ENCODE assay signal across 21 mouse cellular contexts in the genomic region with DNA sequence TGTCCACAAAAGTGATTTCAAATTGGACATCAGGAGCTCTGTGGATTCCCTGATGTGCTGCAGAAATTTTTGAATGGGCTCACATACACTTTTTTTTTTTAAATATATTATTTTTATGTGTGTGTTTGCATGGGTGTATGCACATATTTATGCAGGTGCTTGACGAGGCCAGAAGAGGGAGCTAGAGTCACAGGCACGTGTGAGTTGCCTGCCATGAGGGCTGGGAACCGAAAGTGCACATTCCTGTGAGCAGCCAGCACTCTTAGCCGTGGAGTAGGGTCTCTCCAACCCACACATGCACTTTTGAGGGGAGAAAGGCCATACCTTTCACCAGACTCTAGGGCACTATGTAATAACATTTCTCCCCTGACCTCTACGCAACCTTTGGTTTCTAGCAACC.
DNase-seq lines count a peak whose midpoint lies in the region; ATAC-seq and TF ChIP-seq lines count a peak whose summit lies in the region.
"Had no signal": no experiment of that assay in that cellular context is flagged by ENCODE, and none has a peak within 500 bp of the region (broad histone marks: within the 10 kb centered on the region; RNA-seq: fewer than 3 reads in every experiment).

No protein-coding gene starts in this region.

- no peaks in the 10 kb centered on the region for H3K4me1 ChIP-seq in kidney, postnatal 0 days (replicated peaks; ENCODE audit: insufficient read depth, low read length)
- no peaks in the 10 kb centered on the region for H3K4me1 ChIP-seq in midbrain, postnatal 0 days (ENCODE audit: insufficient read depth, low read length)
- no peaks in the 10 kb centered on the region for H3K4me1 ChIP-seq in midbrain, embryonic 14.5 days (ENCODE audit: control insufficient read depth, insufficient read depth, low read length)
- no peaks in the 10 kb centered on the region for H3K4me1 ChIP-seq in MEL (ENCODE audit: control insufficient read depth in 1 of 2, insufficient read depth in 2 of 2, low read length in 2 of 2)
- H3K4me1 ChIP-seq: heart, embryonic 10.5 days; hindbrain, embryonic 12.5 days; limb, embryonic 13.5 days; midbrain, embryonic 12.5 days; neural tube, embryonic 13.5 days had no signal

- TF ChIP-seq RAD21 in MEL (IDR thresholded peaks at IDR 0.05; ENCODE audit: low read depth, low read length), result peak; percentile 25

- no peak for TF ChIP-seq POLR2A in MEL (IDR thresholded peaks at IDR 0.05; ENCODE audit: control insufficient read depth in 1 of 2, insufficient read depth in 1 of 2, low read depth in 1 of 2, low read length in 2 of 2, poor library complexity in 1 of 2)

- no peaks in the 10 kb centered on the region for H3K9me3 ChIP-seq in kidney, postnatal 0 days (replicated peaks; ENCODE audit: low read length)
- H3K9me3 ChIP-seq in midbrain, postnatal 0 days (ENCODE audit: low read length), result no peaks in the 10 kb centered on the region
- no peaks in the 10 kb centered on the region for H3K9me3 ChIP-seq in midbrain, embryonic 14.5 days (ENCODE audit: control insufficient read depth, low read length)
- H3K9me3 ChIP-seq in MEL (replicated peaks; ENCODE audit: insufficient read depth, low read length), result no peaks in the 10 kb centered on the region
- H3K9me3 ChIP-seq: heart, embryonic 10.5 days; hindbrain, embryonic 12.5 days; limb, embryonic 13.5 days; midbrain, embryonic 12.5 days; neural tube, embryonic 13.5 days had no signal

- ATAC-seq in kidney, postnatal 0 days (replicated peaks; ENCODE audit: low FRiP score, low read depth), result no peak
- ATAC-seq in midbrain, postnatal 0 days (ENCODE audit: low FRiP score), result no peak
- no peak for ATAC-seq in midbrain, embryonic 14.5 days (ENCODE audit: low FRiP score, low TSS enrichment)
- ATAC-seq in cerebellum, adult (ENCODE audit: insufficient number of reproducible peaks, low FRiP score, low TSS enrichment), result no peak
- ATAC-seq: activated CD4-positive, CD25-positive, alpha-beta regulatory T cell, adult 4 months; inflammation-experienced regulatory T-cells, adult 6 months had no signal

- no peaks in the 10 kb centered on the region for H3K27me3 ChIP-seq in kidney, postnatal 0 days (ENCODE audit: insufficient read depth, low read length)
- no peaks in the 10 kb centered on the region for H3K27me3 ChIP-seq in midbrain, postnatal 0 days (ENCODE audit: insufficient read depth, low read length)
- H3K27me3 ChIP-seq in midbrain, embryonic 14.5 days (ENCODE audit: control insufficient read depth, insufficient read depth, low read length), result no peaks in the 10 kb centered on the region
- H3K27me3 ChIP-seq in MEL (ENCODE audit: control insufficient read depth in 1 of 2, insufficient read depth in 2 of 2, low read length in 2 of 2), result no peaks in the 10 kb centered on the region; a peak in 1 of 4 replicates
- H3K27me3 ChIP-seq: hindbrain, embryonic 12.5 days; limb, embryonic 13.5 days; midbrain, embryonic 12.5 days; neural tube, embryonic 13.5 days had no signal

- H3K9ac ChIP-seq in kidney, postnatal 0 days (ENCODE audit: low read depth, low read length), result no peak overlapping the region
- no peak overlapping the region for H3K9ac ChIP-seq in midbrain, postnatal 0 days (replicated peaks; ENCODE audit: low read length, poor library complexity, severe bottlenecking)
- no peak overlapping the region for H3K9ac ChIP-seq in midbrain, embryonic 14.5 days (replicated peaks; ENCODE audit: low read length)
- H3K9ac ChIP-seq in MEL (ENCODE audit: control insufficient read depth, low read depth, low read length, poor library complexity, severe bottlenecking), result no peak overlapping the region
- H3K9ac ChIP-seq: hindbrain, embryonic 12.5 days; limb, embryonic 13.5 days; lung, embryonic 14.5 days; midbrain, embryonic 12.5 days; neural tube, embryonic 13.5 days had no signal

- H3K79me2 ChIP-seq in MEL (ENCODE audit: control insufficient read depth, insufficient read depth, low read length, poor library complexity), result no peaks in the 10 kb centered on the region

- no peak for DNase-seq in kidney, postnatal 0 days (ENCODE audit: low spot score)
- no peak for DNase-seq in kidney, adult 18-20 months
- no peak for DNase-seq in midbrain, postnatal 0 days (ENCODE audit: low spot score)
- DNase-seq in midbrain, embryonic 14.5 days, result no peak
- DNase-seq in MEL (ENCODE audit: low read depth, low spot score), result peak; percentile 9
- no peak for DNase-seq in cerebellum, adult 11 months
- DNase-seq: adrenal gland, postnatal 10 days; cerebellum, postnatal 36 days; kidney, postnatal 4 days; lung, embryonic 14.5 days; lung, postnatal 4 days; thymus, adult 18-20 months; thymus, postnatal 4 days had no signal

- no peak overlapping the region for H3K4me3 ChIP-seq in kidney, postnatal 0 days (replicated peaks; ENCODE audit: low read depth, low read length)
- no peak overlapping the region for H3K4me3 ChIP-seq in midbrain, postnatal 0 days (ENCODE audit: low read depth, low read length)
- no peak overlapping the region for H3K4me3 ChIP-seq in midbrain, embryonic 14.5 days (replicated peaks; ENCODE audit: low read depth, low read length)
- H3K4me3 ChIP-seq in MEL (ENCODE audit: control insufficient read depth in 1 of 2, insufficient read depth in 1 of 2, low read depth in 2 of 2, low read length in 2 of 2), result no peak overlapping the region
- H3K4me3 ChIP-seq: heart, embryonic 10.5 days; hindbrain, embryonic 12.5 days; limb, embryonic 13.5 days; midbrain, embryonic 12.5 days; neural tube, embryonic 13.5 days had no signal

- no peak for TF ChIP-seq EP300 in MEL (IDR thresholded peaks at IDR 0.05; ENCODE audit: low read depth in 1 of 2, low read length in 2 of 2)

- H3K4me2 ChIP-seq in kidney, postnatal 0 days (ENCODE audit: low read length), result no peak overlapping the region
- no peak overlapping the region for H3K4me2 ChIP-seq in midbrain, postnatal 0 days (ENCODE audit: low read depth, low read length, poor library complexity, severe bottlenecking)
- no peak overlapping the region for H3K4me2 ChIP-seq in midbrain, embryonic 14.5 days (ENCODE audit: low read length)
- H3K4me2 ChIP-seq: hindbrain, embryonic 12.5 days; limb, embryonic 13.5 days; lung, embryonic 14.5 days; midbrain, embryonic 12.5 days; neural tube, embryonic 13.5 days had no signal

- WGBS in kidney, postnatal 0 days, result 73% methylated on average over 5 of the region's 5 CpGs
- 68% methylated on average over 5 of the region's 5 CpGs for WGBS in midbrain, postnatal 0 days
- WGBS in midbrain, embryonic 14.5 days, result 72% methylated on average over 5 of the region's 5 CpGs

- H3K36me3 ChIP-seq in kidney, postnatal 0 days (ENCODE audit: insufficient read depth, low read length), result no peaks in the 10 kb centered on the region
- H3K36me3 ChIP-seq in midbrain, postnatal 0 days (ENCODE audit: insufficient read depth, low read length), result no peaks in the 10 kb centered on the region
- no peaks in the 10 kb centered on the region for H3K36me3 ChIP-seq in midbrain, embryonic 14.5 days (ENCODE audit: control insufficient read depth, insufficient read depth, low read length)
- no peaks in the 10 kb centered on the region for H3K36me3 ChIP-seq in MEL (ENCODE audit: control insufficient read depth in 1 of 2, insufficient read depth in 2 of 2, low read length in 2 of 2)
- H3K36me3 ChIP-seq: heart, embryonic 10.5 days; hindbrain, embryonic 12.5 days; limb, embryonic 13.5 days; midbrain, embryonic 12.5 days; neural tube, embryonic 13.5 days had no signal

- peak; percentile 22; the same call in 1 of the 2 replicates for TF ChIP-seq CTCF in kidney, postnatal 0 days (IDR thresholded peaks at IDR 0.05; ENCODE audit: low read depth)
- peak; percentile 16; the same call in 1 of the 2 replicates for TF ChIP-seq CTCF in midbrain, postnatal 0 days (IDR thresholded peaks at IDR 0.05)
- TF ChIP-seq CTCF in MEL (IDR thresholded peaks at IDR 0.05 in 2 of 3, conservative IDR thresholded peaks at IDR 0.05 in 1 of 3; ENCODE audit: control insufficient read depth in 1 of 3, insufficient read depth in 1 of 3, low read depth in 2 of 3, low read length in 3 of 3, poor library complexity in 1 of 3, severe bottlenecking in 1 of 3), result peak; percentile 24 to 32 (median 30); a peak in 4 of 6 replicates

- no peak overlapping the region for H3K27ac ChIP-seq in kidney, postnatal 0 days
- H3K27ac ChIP-seq in midbrain, postnatal 0 days (ENCODE audit: low read depth, low read length), result no peak overlapping the region
- H3K27ac ChIP-seq in midbrain, embryonic 14.5 days (replicated peaks; ENCODE audit: low read depth, low read length), result no peak overlapping the region
- no peak overlapping the region for H3K27ac ChIP-seq in MEL (ENCODE audit: control insufficient read depth, low read depth, low read length)
- H3K27ac ChIP-seq: heart, embryonic 10.5 days; hindbrain, embryonic 12.5 days; limb, embryonic 13.5 days; midbrain, embryonic 12.5 days; neural tube, embryonic 13.5 days had no signal

TF ChIP-seq in MEL, 35 proteins besides CTCF, POLR2A, EP300 and RAD21:
- TF ChIP-seq SMC3 (IDR thresholded peaks at IDR 0.05; ENCODE audit: low read depth, low read length) (peak; percentile 26; the same call in 1 of the 2 replicates), ETS1 (IDR thresholded peaks at IDR 0.05; ENCODE audit: low read depth, low read length) (no peak)
